Mouse (Mus musculus): ENCODE results near the gene Vps45.
A peak's percentile ranks its signal among the peaks of the same experiment; 100 is the strongest.

Vps45 gene

DNA sequence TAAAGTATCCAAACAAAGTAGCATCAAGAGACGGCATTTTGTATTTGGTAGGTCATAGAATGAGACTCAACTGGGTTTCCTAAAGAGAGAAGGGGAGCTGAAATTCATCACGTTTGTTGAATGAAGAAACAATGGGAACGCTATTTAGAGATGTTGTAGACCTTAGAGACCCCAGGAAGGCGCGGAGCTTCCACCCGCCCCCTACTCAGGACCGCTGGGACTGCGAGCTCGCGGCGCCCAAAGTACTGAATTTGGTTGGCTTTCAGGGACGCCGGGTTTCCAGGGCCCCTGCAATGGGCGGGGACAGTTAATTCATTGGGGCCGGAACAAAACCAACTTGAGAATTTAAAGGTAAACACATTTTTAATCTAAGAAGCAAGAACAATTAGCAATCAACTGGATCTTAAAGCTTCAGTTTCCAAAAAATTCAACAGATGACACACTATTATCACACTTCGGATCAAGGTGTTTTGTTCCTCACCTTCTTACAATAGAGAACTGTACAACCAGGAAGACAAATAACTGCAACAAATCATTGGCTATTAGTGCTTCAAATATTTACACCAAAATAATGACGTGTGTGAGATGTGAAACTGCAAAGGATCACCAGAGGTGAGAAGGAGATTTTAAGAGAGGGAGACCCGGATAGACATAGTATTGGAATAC, at the start of gene Vps45:
TSS of gene Vps45 (minus strand) at position 236 of the 666 bp plus-strand sequence.
- DNase-seq (ENCODE audit: low spot score): peak; percentile 61

DNA sequence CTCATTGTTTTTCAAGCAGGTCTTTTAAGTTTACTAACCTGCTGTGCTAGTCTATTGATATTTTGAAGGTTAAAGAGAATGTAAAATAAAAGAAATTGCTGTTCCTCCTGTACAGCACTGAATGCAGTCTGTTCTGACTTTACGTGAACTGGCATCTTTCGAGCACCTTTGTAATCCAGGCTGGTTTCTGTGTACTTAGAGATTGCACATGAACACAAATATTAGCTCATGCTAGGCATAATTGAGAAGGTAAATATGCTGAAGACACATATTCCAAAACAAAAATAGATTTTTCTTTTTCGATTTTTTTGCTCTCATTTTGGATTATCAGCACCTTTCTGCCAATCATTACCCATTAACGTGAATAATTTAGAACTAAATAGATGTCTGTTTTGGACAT, 47.9 kb upstream of the Vps45 start:
- DNase-seq (ENCODE audit: low spot score): no peak

DNA sequence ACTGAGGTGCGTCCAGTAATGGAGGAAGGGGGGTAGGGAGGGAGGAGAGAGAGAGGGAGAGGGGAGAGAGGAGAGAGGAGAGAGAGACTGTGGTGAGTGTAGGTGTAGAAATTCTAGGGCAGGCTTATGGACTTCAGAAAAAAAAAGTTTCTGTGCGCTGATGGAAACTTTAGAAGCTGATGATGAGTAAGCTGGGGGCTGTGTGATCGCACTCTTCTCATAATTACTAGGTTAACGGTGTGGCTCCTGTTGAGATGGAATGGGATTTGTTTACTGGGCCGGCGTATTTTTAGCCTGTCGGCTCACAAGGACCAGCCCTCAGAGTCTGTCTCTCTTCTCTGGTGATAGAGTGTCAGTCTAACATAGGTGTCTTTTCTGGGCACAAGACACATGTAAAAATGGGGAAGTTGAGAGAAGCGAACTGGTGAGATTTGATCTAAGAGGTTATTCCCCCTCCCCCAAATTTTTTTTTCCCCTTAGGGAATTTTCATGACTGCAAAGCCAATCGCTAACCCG, 47.0 kb upstream of the Vps45 start:
- no peak for DNase-seq (ENCODE audit: low spot score)

DNA sequence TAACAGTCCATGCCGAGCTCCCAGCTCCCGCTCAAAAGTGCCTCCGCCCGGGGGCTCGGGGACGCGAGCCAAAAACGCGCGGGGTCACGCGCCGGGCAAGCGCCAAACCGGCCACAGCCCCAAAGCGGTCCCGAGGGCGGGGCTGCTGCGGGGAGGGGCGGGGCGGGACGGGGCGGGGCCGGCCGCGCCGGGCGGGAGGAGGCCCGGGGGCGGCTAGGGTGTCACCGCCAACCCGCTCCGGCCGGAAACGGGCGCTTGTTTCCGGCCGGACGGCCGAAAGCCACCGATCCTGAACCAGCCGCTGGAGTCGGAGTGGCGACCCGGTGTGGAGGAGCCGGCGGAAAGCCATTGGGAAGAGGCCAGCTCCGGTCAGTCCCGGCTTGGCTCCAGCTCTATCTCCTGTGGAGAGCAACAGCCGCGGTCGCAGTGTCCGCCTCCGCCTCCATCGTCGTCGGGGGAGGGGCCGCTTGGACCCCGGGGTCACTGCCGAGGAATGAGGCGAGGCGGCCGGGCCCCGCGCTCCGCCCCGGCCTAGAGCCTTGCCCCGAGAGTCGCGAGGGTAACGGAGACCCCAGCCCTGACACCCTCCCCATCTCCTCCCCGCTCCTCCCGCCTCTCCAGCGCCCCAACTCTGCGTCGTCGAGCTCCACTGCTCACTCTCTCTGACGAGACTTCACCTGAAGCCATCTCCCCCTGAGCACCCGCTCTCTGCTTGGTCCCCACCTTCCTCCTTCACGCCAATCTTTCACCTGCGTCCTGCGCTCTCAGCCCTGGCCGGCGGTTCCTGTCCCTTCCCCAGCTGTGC, 46.2 kb upstream of the Vps45 start, which contains the start of gene Otud7b:
TSS of gene Otud7b (plus strand) at position 267 of the 805 bp plus-strand sequence.
- peak; percentile 81 for DNase-seq (ENCODE audit: low spot score)

DNA sequence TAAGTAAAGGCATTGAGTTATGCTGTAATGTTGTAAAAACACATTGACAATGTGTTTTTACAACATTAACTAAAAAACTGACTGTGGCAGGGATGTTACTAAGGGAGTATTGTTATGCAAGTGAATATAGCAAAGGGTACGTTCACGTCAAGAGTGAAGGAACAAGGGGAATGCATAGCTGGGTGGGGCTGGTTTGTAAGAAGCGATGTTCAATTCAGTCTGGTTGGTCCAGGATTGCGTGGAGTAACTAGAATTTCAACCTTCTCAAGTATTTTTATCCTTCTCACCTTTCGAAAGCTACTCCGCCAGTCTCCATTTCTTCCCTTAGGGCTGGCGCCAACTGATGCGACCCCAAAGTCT, 45.6 kb upstream of the Vps45 start:
- no peak for DNase-seq (ENCODE audit: low spot score)

DNA sequence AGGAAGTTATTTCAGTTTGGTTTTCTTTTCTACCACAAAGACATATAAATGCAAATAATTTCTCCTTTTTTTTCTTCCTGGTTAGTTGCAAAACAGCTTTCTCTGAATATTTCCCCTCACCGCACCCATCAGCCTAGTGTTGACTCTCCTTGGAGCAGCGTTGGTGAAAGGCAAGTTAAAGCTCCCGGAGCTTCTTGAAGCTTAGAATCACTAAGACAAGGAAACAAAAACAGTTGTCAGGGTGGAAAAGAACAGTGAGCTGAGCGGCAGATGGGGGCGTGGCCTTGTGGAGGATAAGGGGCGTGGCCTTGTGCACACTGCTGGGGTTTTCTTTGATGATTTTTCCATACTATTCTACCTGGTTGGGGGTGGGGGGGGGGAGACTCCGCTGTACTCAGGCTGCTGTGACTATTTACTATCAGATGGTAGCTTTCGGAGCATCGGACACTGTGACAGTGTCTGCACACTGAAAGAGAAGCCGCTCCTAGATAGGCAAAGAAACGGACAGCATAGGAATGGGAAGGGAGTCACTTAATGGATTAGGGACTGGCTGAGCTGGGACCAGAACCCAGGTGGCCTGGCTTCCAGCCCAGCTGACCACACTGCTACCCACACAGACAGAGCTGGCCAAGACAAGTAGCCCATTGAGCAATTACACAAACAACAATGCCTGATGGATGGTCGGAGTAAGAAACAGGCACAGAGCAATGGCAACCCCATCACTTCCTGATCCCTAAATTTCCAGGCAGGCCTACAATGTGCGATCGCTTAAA, 44.0 kb upstream of the Vps45 start:
- DNase-seq (ENCODE audit: low spot score): peak; percentile 35

- DNase-seq (ENCODE audit: low spot score): no peak
Measured at GRCm38 (mm10) chr3:96098616-96099267, 40.5 kb upstream of the Vps45 start.

DNA sequence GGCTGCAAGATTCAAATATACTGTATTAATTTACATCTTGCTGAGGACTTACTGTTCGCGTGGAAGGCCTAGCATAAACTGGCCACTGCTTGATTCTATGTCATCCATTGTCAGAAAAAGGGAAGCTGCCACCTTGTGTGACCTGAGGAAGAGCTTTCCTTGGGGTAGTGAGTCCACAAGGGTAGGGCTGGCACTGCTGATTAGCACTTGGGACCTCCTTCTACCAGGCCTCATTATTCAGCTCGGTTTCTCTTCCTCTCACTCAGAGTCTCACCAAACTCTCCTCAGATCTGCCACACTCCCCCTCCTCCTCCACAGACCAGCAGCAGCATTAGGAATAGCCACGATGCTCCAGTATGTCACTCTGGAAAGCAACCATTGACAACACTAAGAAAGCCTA, 39.9 kb upstream of the Vps45 start:
- no peak for DNase-seq (ENCODE audit: low spot score)

- no peak for DNase-seq (ENCODE audit: low spot score)
Measured at GRCm38 (mm10) chr3:96094203-96094602, 35.9 kb upstream of the Vps45 start.

- DNase-seq (ENCODE audit: low spot score): no peak
Measured at GRCm38 (mm10) chr3:96093509-96093908, 35.2 kb upstream of the Vps45 start.

- DNase-seq (ENCODE audit: low spot score): no peak
Measured at GRCm38 (mm10) chr3:96091966-96092365, 33.7 kb upstream of the Vps45 start.

DNA sequence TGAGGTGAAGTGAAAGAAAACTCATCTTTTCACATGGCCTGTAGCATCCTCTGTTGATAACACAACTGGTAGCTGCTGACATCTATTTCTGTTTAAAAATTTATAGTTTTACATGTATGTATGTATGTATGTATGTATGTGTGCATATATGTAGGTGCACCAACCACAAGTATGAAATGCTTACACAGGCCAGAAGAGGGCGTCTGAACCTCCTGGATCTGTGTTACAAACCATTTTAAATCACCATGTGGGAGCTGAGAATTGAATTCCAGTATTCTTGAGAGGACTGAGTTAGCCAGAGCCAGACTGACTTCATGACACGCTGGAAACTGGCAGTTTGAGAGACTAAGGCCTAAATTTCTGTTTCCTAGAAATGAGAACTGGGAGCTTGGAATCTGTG, 32.9 kb upstream of the Vps45 start:
- no peak for DNase-seq (ENCODE audit: low spot score)

DNA sequence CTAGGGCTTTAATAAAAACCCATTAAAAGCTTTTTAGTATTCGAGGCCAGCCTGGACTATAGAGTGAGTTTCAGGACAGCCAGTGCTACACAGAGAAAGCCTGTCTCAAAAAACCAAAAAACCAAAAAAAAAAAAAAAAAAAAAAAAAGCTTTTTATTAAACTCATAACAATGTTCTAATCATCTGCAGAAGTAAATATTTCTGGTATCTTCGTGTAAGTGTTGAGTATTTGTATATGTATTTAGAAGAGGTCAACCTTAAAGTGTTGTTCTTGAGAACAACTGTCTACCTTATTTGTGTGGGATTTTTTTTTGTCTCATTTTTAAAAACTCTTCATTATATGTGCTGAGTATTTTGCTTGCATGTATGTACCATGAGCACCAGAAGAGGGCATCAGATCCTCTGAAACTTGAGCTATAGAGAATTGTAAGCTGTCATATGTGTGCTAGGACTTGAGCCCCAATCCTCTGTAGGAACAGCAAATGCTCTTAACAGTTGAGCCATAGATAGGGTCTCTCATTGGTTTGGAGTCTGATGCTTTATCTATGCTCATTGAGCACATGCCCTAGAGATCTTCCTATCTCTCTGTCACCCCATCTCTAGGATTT, 31.7 kb upstream of the Vps45 start:
- no peak for DNase-seq (ENCODE audit: low spot score)

DNA sequence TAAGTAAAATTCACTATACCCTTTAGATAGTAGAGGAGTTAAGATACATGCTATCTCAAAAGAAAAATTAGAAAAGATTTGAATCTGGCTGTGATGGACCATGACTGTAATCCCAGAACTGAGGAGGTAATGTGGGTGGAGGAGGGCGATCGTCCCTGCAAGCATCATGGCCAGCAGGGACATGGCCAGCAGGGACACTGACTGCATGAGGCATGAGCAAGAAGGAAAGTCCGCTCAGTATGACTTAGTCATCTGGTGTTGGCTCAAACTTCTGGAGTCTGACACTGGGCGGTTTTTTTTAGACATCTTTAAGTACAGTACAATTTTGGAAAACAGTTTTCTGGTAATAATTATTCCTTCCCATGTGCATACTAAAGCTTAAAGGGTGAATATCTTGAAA, 29.5 kb upstream of the Vps45 start:
- DNase-seq (ENCODE audit: low spot score): no peak

DNA sequence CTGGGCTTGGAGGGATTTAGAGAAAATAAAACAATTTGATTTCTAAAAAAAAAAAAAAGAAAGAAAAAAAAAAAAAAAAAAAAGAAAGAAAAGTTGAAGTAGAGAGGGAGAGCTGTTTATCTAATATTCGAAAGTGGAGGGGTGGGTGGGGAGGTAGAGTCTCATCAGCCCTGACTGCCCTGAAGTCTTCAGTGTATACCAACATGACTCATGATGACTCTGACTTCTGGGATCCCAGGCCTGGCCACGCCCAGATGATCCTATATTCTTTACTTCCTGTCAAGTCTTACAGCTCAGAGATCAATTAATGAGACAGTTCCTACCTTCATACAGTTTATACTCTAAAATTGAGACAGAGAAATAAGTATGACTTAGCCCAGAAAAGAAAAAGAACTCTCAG, 29.0 kb upstream of the Vps45 start:
- no peak for DNase-seq (ENCODE audit: low spot score)

DNA sequence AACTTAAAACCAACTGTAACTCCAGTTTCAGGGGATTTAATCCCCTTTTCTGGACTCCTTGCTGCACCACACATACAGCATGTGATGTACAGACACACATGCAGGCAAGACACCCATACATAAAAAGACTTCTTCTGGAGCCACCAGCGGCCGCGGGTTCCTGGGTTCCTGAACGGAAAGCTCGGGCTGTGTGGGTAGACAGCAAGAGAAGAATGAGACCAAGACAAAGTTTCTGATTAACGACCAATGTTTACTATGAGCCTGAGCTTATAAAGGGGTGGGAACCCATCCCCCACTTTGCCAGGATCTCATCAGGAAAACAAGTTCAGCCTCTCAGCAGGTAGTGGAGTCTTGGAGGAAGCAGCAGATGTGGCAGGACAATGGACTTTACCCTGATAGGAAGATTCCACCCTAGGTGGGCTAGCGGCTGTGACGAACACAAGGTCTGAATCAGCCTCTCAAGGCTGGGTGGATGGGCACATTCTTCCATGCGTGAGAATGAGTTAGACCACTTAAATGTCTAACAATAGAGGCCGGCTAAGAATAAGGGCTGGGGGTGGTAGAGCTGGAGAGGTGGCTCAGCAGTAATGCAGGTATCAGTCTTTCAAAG, 26.0 kb upstream of the Vps45 start:
- no peak for DNase-seq (ENCODE audit: low spot score)

GRCm38 (mm10) chr3:96082714-96083508, 24.6 kb upstream of the Vps45 start:
- no peak for DNase-seq (ENCODE audit: low spot score)

- no peak for DNase-seq (ENCODE audit: low spot score)
Measured at GRCm38 (mm10) chr3:96082100-96082499, 23.8 kb upstream of the Vps45 start.

- DNase-seq (ENCODE audit: low spot score): no peak
Measured at GRCm38 (mm10) chr3:96081650-96082049, 23.4 kb upstream of the Vps45 start.

- DNase-seq (ENCODE audit: low spot score): no peak
Measured at GRCm38 (mm10) chr3:96081006-96081405, 22.7 kb upstream of the Vps45 start.

Data from ovary, postnatal 36 days (tissue).